Mouse (Mus musculus): ENCODE results near the gene Cox14. TPM values are rescaled to one million over a fixed set of nuclear protein-coding genes. Genes with fewer than 3 reads are reported as not detected.

Cox14 gene
- polyA plus RNA-seq (2016; fragmentation: Nextera tagmentation; extraction: Ambion mirVana), result 156 and 164 TPM in 2 replicates

GRCm38 (mm10) chr15:99725341-99726155 is at the start of gene Cox14:
TSS of gene Cox14 (plus strand) at chr15:99725618.
- Histone ChIP-seq H3K27ac (replicated peaks) (peak within 1 kb of the TSS; percentile 94), H3K36me3 (peaks cover 40% of the 10 kb centered on the region)

GRCm38 (mm10) chr15:99677089-99677488 is 48.3 kb upstream of the Cox14 start:
- Histone ChIP-seq H3K36me3 (no peaks in the 10 kb centered on the region), H3K9ac (replicated peaks) (peak overlapping the region; percentile 16; the same call in 1 of the 2 replicates), H3K27ac (replicated peaks) (peak overlapping the region; percentile 77), H3K4me1 (peaks cover 34% of the 10 kb centered on the region), H3K27me3 (peaks cover 16% of the 10 kb centered on the region), H3K9me3 (no peaks in the 10 kb centered on the region), H3K4me2 (replicated peaks) (peak overlapping the region; percentile 27), H3K4me3 (no peak overlapping the region)
- ATAC-seq (ENCODE audit: low FRiP score, low read depth), result peak; percentile 76
- WGBS, result 18% methylated on average over 8 of the region's 8 CpGs

More at GRCm38 (mm10) chr15:99725341-99726155, at the start of gene Cox14:
- H3K9ac ChIP-seq (replicated peaks), result peak within 1 kb of the TSS; percentile 94
- ATAC-seq (ENCODE audit: low FRiP score, low read depth), result peak; percentile 94
- H3K27me3 ChIP-seq, result no peaks in the 10 kb centered on the region
- H3K4me3 ChIP-seq, result peak within 1 kb of the TSS; percentile 97
- H3K4me1 ChIP-seq, result peaks cover 31% of the 10 kb centered on the region
- 0 out of 2 replicates have a peak, but pooled peaks cover 2% of the 10 kb centered on the region for H3K9me3 ChIP-seq
- peak within 1 kb of the TSS; percentile 88 for H3K4me2 ChIP-seq (replicated peaks)
- 1% methylated on average over 68 of the region's 68 CpGs for WGBS

GRCm38 (mm10) chr15:99678063-99678800 is 47.2 kb upstream of the Cox14 start:
- Histone ChIP-seq H3K4me1 (peaks cover 34% of the 10 kb centered on the region), H3K4me3 (no peak overlapping the region), H3K36me3 (no peaks in the 10 kb centered on the region), H3K9me3 (no peaks in the 10 kb centered on the region), H3K27me3 (peaks cover 6% of the 10 kb centered on the region), H3K9ac (replicated peaks) (no peak overlapping the region), H3K27ac (replicated peaks) (no peak overlapping the region), H3K4me2 (replicated peaks) (no peak overlapping the region)
- WGBS, result 14% methylated on average over 13 of the region's 13 CpGs
- ATAC-seq (ENCODE audit: low FRiP score, low read depth), result peak; percentile 54; the same call in 1 of the 2 replicates

- Histone ChIP-seq H3K9me3 (no peaks in the 10 kb centered on the region), H3K4me3 (no peak overlapping the region), H3K27ac (replicated peaks) (no peak overlapping the region), H3K27me3 (0 out of 2 replicates have a peak, but pooled peaks cover 2% of the 10 kb centered on the region), H3K4me1 (peaks cover 30% of the 10 kb centered on the region), H3K9ac (replicated peaks) (peak overlapping the region; percentile 11; the same call in 1 of the 2 replicates), H3K36me3 (no peaks in the 10 kb centered on the region), H3K4me2 (replicated peaks) (no peak overlapping the region)
- no peak for ATAC-seq (ENCODE audit: low FRiP score, low read depth)
- WGBS, result 66% methylated on average over 7 of the region's 7 CpGs
Measured at GRCm38 (mm10) chr15:99679008-99679407, 46.4 kb upstream of the Cox14 start.

- WGBS, result 95% methylated on average over 7 of the region's 7 CpGs
Measured at GRCm38 (mm10) chr15:99682880-99683279, 42.5 kb upstream of the Cox14 start.

GRCm38 (mm10) chr15:99684156-99684555 is 41.3 kb upstream of the Cox14 start:
- H3K4me2 ChIP-seq (replicated peaks), result no peak overlapping the region
- peaks cover 5% of the 10 kb centered on the region; the same call in 1 of the 2 replicates for H3K4me1 ChIP-seq
- WGBS, result 95% methylated on average over 5 of the region's 5 CpGs
- no peaks in the 10 kb centered on the region for H3K36me3 ChIP-seq
- ATAC-seq (ENCODE audit: low FRiP score, low read depth), result no peak
- no peaks in the 10 kb centered on the region for H3K27me3 ChIP-seq
- H3K27ac ChIP-seq (replicated peaks), result no peak overlapping the region
- H3K9ac ChIP-seq (replicated peaks), result no peak overlapping the region
- H3K9me3 ChIP-seq, result no peaks in the 10 kb centered on the region
- H3K4me3 ChIP-seq, result no peak overlapping the region

More at GRCm38 (mm10) chr15:99682880-99683279, 42.5 kb upstream of the Cox14 start:
- Histone ChIP-seq H3K4me2 (replicated peaks) (no peak overlapping the region), H3K27ac (replicated peaks) (no peak overlapping the region), H3K36me3 (no peaks in the 10 kb centered on the region), H3K4me3 (no peak overlapping the region), H3K27me3 (no peaks in the 10 kb centered on the region), H3K9me3 (no peaks in the 10 kb centered on the region), H3K4me1 (peaks cover 14% of the 10 kb centered on the region), H3K9ac (replicated peaks) (no peak overlapping the region)
- no peak for ATAC-seq (ENCODE audit: low FRiP score, low read depth)

- Histone ChIP-seq H3K4me2 (replicated peaks) (no peak overlapping the region), H3K36me3 (no peaks in the 10 kb centered on the region), H3K9me3 (no peaks in the 10 kb centered on the region), H3K27me3 (no peaks in the 10 kb centered on the region), H3K4me1 (peaks cover 19% of the 10 kb centered on the region), H3K9ac (replicated peaks) (no peak overlapping the region), H3K4me3 (no peak overlapping the region), H3K27ac (replicated peaks) (0 out of 2 replicates have a peak overlapping the region, but pooled peaks have one; percentile 6)
- ATAC-seq (ENCODE audit: low FRiP score, low read depth), result peak; percentile 67
- WGBS, result 4% methylated on average over 4 of the region's 4 CpGs
Measured at GRCm38 (mm10) chr15:99688712-99689111, 36.7 kb upstream of the Cox14 start.

- peaks cover 30% of the 10 kb centered on the region for H3K4me1 ChIP-seq
- H3K4me3 ChIP-seq, result no peak overlapping the region
- no peaks in the 10 kb centered on the region for H3K9me3 ChIP-seq
- no peak overlapping the region for H3K27ac ChIP-seq (replicated peaks)
- peaks cover 5% of the 10 kb centered on the region; the same call in 1 of the 2 replicates for H3K27me3 ChIP-seq
- H3K36me3 ChIP-seq, result 0 out of 2 replicates have a peak, but pooled peaks cover 10% of the 10 kb centered on the region
- no peak for ATAC-seq (ENCODE audit: low FRiP score, low read depth)
- 13% methylated on average over 4 of the region's 4 CpGs for WGBS
- 0 out of 2 replicates have a peak overlapping the region, but pooled peaks have one; percentile 16 for H3K9ac ChIP-seq (replicated peaks)
- no peak overlapping the region for H3K4me2 ChIP-seq (replicated peaks)
Measured at GRCm38 (mm10) chr15:99690924-99691323, 34.5 kb upstream of the Cox14 start.

GRCm38 (mm10) chr15:99691976-99692375 is 33.4 kb upstream of the Cox14 start:
- WGBS, result 50% methylated on average over 9 of the region's 9 CpGs
- Histone ChIP-seq H3K9me3 (no peaks in the 10 kb centered on the region), H3K4me2 (replicated peaks) (0 out of 2 replicates have a peak overlapping the region, but pooled peaks have one; percentile 6), H3K4me1 (peaks cover 30% of the 10 kb centered on the region), H3K36me3 (0 out of 2 replicates have a peak, but pooled peaks cover 19% of the 10 kb centered on the region), H3K27ac (replicated peaks) (0 out of 2 replicates have a peak overlapping the region, but pooled peaks have one; percentile 20), H3K4me3 (no peak overlapping the region), H3K27me3 (peaks cover 15% of the 10 kb centered on the region), H3K9ac (replicated peaks) (peak overlapping the region; percentile 12; the same call in 1 of the 2 replicates)
- no peak for ATAC-seq (ENCODE audit: low FRiP score, low read depth)

- peaks cover 23% of the 10 kb centered on the region for H3K27me3 ChIP-seq
- no peak overlapping the region for H3K27ac ChIP-seq (replicated peaks)
- H3K9ac ChIP-seq (replicated peaks), result no peak overlapping the region
- H3K9me3 ChIP-seq, result no peaks in the 10 kb centered on the region
- peaks cover 24% of the 10 kb centered on the region for H3K4me1 ChIP-seq
- ATAC-seq (ENCODE audit: low FRiP score, low read depth), result no peak
- 51% methylated on average over 2 of the region's 2 CpGs for WGBS
- H3K36me3 ChIP-seq, result peaks cover 33% of the 10 kb centered on the region; the same call in 1 of the 2 replicates
- no peak overlapping the region for H3K4me2 ChIP-seq (replicated peaks)
- H3K4me3 ChIP-seq, result no peak overlapping the region
Measured at GRCm38 (mm10) chr15:99697309-99697708, 28.1 kb upstream of the Cox14 start.

- ATAC-seq (ENCODE audit: low FRiP score, low read depth), result no peak
- Histone ChIP-seq H3K4me2 (replicated peaks) (no peak overlapping the region), H3K36me3 (peaks cover 34% of the 10 kb centered on the region), H3K9ac (replicated peaks) (no peak overlapping the region), H3K4me3 (no peak overlapping the region), H3K4me1 (peaks cover 30% of the 10 kb centered on the region), H3K27me3 (peaks cover 23% of the 10 kb centered on the region), H3K9me3 (no peaks in the 10 kb centered on the region), H3K27ac (replicated peaks) (no peak overlapping the region)
- 40% methylated on average over 20 of the region's 20 CpGs for WGBS
Measured at GRCm38 (mm10) chr15:99698533-99699085, 26.8 kb upstream of the Cox14 start.
